Mouse (Mus musculus): Measurements from ENCODE around the gene Ccdc42.

Ccdc42 gene

GRCm38 (mm10) chr11:68585890-68586289 lies 931 bp upstream of the Ccdc42 start:
- DNase-seq (ENCODE audit: low read depth): no peak

DNA sequence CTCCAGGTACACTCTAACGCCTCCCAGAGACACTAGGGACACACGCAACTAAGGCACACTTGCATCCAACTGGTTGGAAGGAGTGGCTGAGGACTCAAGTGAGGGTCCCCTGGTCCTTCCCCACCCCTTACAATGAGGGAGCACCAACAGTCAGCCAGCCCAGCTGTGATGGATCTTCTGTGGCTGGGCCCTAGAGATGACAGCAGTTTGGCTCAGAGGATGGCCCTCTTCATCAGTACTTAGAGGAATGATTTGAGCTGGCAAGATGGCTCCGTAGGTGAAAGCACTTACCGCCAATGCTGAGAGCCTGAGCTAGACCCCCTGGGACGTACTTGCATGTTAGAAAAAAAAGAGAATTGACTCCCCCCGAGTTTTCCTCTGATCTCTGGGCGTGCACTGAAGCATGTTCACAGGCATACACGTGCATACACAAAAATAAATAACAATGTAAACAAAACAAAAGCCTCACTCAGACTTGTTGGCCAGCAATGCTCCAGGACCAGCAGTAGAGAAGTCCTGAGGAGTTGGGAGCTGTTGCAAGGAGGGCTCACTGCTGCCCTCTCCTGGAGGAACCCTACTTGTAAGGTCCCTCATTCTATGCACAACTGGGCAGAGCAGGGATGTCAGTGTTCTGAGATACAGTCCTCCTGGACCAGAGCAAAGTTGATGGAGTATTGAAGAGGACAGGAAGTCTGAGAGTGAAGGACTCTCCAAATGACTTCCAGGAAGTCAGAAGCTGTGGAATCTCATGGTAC lies 2.4 kb downstream of the Ccdc42 start:
- peak; percentile 36 for DNase-seq (ENCODE audit: low read depth)

DNA sequence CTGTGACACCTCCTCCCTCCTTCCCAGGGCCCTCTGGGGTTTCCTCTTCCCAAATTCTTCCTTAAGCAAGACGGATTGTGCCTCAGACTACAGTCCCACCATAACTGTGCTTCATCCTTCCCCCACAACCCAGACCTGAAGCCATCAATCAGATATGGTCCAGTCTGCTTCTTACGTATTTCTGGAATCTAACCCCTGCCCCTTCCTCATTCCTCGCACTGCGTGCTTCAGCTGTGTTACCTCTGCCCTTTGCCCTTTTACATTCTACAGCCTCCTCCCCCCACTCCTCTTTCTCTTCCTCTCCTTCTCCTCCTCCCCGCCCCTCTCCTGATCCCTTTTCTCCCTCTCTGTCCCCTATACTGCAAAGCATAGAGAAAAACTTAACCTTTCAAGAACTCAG lies 4.9 kb downstream of the Ccdc42 start:
- no peak for DNase-seq (ENCODE audit: low read depth)

GRCm38 (mm10) chr11:68593247-68593646 lies 6.4 kb downstream of the Ccdc42 start:
- DNase-seq (ENCODE audit: low read depth): no peak

- peak; percentile 23 for DNase-seq (ENCODE audit: low read depth)
Observed at GRCm38 (mm10) chr11:68597912-68598311, 11.1 kb downstream of the Ccdc42 start.

GRCm38 (mm10) chr11:68600551-68601021 lies 13.8 kb downstream of the Ccdc42 start:
- no peak for DNase-seq (ENCODE audit: low read depth)

DNA sequence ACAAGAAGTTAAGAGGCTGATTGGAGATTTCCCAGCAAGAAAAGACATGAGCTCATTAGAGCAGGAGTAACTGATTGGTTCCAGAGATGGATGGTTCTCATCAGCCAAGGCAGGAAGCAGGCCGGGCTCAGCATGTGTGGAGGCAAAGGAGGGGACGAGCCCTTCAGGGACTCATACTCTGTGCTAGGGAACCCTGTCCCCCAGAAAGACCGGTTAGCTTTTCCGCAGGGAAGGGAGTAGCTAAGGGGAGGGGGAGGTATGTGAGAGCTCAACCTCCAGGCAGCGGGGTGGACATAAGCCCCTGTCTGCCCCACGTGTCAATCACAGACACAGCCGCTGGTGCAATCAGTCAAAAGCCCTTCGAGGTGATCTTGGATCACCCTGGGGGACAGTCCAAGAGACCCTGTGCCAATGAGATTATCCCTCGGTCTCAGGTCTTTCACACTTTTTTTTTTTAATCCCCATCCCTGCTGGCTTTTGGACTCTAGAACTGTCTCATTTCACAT lies 14.7 kb downstream of the Ccdc42 start:
- no peak for DNase-seq (ENCODE audit: low read depth)

- DNase-seq (ENCODE audit: low read depth): no peak
Observed at GRCm38 (mm10) chr11:68602200-68602931, 15.5 kb downstream of the Ccdc42 start.

DNA sequence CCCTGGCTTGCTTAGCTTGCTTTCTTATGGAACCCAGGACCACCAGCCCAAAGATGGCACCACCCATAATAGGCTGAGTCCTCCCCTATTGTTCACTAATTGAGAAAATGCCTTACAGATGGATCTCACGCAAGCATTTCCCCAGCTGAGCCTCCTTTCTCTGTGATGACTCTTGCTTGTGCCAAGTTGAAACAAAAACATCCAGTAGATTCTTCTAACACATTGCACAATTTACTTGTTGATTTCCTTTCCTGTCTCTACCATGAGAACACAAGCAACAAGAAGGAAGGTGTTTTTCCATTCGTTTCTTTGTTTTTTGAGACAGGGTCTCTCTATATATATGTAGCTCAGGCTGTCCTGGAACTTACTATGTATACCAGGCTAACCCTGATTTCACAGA lies 20.2 kb downstream of the Ccdc42 start:
- no peak for DNase-seq (ENCODE audit: low read depth)

DNA sequence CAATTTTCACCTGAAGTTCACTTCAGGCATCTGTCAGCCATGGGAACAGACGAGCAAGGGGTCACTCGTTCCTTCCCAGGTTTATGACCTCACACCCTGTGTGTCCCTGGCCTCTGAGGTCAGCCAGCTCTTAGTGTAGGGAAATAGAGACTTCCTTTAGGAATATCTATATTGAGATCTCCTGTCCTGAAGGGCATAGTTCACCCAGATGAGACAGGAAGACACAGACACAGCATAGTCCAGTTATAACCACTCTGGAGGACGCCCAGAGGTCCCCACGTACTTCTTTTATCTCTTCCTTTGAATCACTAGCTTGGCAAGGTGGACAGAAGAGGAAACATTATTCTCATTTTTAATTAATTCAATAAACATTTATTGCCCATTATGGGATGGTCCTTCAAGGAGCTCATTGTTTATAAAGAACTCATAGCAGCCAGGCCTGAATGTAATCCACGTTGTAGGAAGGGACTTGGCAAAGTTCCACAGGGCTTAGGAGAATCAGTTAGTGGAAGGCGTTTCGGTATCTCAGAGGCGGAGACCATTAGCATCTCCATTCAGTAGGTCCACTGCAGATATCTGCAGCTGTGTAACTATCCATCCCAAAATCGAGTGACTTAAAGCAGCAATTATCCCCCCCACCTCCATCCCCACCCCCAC lies 23.2 kb downstream of the Ccdc42 start:
- DNase-seq (ENCODE audit: low read depth): no peak

DNA sequence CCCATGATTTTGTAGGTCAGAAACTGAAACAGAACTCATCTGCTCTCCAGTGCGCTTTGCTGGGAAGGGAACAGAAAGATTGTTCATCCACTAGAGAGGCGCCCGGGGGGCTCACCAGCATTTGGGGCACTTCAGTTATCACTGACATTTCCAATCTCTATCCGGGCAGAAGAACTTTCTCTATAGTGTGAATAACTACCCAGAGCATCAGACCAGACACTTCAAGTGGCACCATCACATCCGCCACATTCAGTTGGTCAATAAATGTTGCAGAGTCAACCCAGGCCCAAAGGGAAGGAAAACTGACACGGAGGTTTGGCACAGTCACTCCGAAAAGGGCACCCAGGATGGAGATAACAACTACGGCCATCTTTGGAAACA lies 23.7 kb downstream of the Ccdc42 start:
- DNase-seq (ENCODE audit: low read depth): no peak

GRCm38 (mm10) chr11:68613071-68613711 lies 26.4 kb downstream of the Ccdc42 start:
- DNase-seq (ENCODE audit: low read depth): no peak

DNA sequence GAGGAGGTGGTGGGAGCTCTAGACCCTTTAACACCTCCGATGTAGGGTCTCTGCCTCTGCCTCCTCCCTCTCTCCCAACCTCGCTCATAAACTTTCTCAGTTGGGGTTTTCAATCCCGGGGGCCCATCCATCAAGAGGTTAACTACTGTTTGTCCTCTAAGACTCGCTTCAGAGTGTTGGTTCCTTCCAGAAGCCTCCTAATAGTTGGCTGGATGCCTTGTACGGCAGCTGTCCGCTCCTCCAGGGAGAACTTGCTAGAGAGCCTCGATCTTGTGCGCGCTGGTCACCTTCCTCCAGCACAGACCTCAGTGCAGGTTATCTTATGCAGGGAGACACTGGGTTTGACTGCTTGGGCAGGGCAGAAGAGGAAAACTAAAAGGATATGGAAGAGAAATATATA lies 35.9 kb downstream of the Ccdc42 start:
- DNase-seq (ENCODE audit: low read depth): no peak

DNA sequence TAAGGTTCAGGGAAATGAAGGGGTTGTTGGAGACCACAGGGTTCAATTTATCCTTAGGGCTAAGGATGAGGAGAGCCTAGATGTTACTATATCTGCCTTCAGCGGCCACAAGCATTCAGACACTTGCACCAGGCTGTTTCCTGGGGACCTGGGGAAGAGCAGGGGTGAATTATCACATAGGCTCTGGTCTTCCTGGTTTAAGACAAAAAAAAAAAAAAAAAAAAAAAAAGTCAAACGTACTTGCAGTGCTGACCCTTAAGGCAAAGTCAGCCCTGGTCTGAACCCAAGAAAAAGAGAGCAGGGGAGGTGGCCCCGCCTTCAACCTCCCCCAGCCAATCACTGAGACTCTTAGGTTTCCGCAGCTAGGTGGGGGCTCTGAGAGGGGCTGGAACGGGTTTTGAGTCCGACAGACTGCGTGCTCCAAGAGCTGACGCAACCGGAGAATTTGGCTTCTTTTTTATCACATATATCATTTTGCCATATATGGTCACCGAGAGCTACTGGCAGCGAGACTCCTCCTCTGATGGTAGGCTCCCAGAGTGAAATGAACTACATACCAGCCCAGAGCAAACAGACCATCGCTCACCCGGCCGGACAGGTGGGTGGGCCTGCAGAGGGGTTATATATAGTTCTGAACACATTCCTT lies 36.5 kb downstream of the Ccdc42 start:
- peak; percentile 55 for DNase-seq (ENCODE audit: low read depth)

- no peak for DNase-seq (ENCODE audit: low read depth)
Observed at GRCm38 (mm10) chr11:68623871-68624258, 37.0 kb downstream of the Ccdc42 start.

DNA sequence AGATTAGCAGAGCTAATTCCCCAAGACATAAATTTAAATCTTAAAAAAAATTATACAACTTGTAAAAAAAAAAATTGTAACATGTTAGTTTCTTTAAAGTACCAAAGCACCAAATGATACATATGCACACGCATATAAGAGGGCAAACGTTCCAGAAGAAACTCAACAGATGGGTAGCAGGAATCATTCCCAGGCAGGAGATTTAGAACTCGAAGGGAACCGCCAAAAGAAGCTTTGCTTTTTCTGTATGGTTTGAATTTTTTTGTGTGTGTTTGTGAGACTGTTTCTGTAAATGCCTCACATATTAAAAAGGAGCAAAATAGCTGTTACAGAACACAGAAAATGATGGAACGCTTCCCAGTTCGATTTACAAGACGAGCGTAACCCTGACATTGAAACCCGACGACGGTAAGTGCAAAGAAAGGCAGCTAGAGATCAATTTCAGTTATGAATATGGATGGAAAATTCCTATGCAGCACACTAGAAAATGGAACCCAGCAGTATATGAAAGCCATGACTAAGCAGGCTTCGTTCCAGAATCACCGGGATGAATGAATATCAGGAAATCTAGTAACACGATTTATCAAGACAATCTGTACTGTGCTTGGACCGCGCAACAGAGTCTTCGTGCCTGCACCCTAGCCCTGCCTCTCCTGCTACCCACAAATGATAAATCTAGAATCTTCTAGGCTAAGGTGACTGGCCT lies 44.9 kb downstream of the Ccdc42 start:
- no peak for DNase-seq (ENCODE audit: low read depth)

DNA sequence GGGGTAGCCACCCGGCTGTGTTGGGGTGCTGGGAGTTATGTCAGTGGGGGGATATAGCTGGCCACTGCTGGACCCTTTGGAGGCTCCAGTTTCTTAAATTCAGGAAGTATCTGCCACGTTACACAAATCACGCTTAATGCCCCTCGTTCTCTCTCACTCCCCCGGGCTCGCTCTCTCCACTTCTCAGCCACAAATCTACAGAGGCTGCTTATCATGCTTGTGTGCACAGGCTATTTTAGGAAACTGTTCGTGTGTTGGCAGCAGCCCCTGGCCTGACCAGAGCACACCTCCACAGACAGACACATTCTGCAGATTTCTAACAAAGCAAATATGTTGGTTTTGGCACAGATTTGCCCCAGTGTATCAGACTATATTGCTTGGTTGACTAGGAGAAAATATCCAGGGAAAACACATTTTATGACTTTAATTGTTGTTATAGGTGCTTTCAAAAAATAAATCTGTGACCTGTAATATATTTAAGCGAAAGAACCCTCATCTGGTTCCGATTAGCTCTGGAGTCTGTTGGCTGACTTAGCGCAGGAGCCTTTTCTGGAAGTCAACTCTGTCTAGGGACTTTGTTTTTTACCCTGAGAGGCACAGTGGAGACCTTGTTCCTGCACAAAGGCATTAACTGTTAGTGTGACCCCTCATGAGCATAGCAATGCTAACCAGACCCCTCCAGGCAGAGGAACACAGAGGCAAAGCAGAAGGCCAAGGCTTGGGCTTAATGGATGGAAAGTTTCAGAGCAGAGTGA lies 51.2 kb downstream of the Ccdc42 start:
- no peak for DNase-seq (ENCODE audit: low read depth)

GRCm38 (mm10) chr11:68641361-68641760 lies 54.5 kb downstream of the Ccdc42 start:
- DNase-seq (ENCODE audit: low read depth): no peak

DNA sequence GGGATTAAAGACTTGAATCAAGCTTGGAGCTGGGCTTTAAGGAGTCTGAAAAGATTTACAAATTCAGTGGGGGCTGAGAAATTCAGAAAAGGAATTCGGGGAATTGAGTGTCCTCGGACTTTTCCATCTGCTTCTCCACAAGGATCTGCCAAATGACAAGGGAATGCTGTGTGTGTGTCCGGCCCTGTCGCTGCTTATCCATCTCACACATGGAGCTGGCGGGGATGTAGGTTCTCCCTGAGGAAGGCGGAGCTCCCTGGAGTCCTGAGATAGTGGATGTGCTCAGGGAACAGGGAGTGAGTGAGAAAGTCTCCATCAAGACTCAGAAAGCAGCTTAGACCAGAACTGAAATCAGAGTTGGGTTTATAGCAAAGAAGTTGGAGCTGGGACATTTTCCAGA lies 58.0 kb downstream of the Ccdc42 start:
- DNase-seq (ENCODE audit: low read depth): no peak

All from c-Kit-positive CD71-positive TER-119-negative erythroid progenitor cells, embryonic 14.5 days (primary cell).